Mouse (Mus musculus): ENCODE measurements at regions not wholly inside any gene's neighbourhood (a gene's known extent, or its start where the extent isn't known, plus 50 kb on each side); places are given as distances from the start of the nearest gene placed in this dataset.

DNA sequence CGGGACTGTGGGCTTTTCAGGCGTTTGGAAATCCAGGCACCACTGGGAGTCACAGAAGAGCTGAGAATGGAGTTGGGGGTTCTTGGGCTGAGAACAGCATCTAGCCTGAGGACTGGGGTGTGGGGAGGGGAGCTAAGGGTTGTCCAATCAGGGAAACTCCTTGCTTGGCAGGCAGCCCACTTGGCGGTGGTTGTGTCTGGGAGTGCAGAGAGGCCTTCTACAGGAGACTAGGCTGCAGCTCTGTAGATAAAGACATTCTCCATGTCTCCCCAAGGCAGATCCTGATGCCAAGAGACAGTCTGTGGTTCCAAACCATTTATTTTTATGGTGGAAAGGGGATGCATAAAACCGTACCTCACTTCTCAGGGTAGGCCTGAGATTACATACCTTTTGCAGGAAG, 774.6 kb downstream of the Brinp1 start:
- no peak for DNase-seq (ENCODE audit: low read depth, low spot score)

DNA sequence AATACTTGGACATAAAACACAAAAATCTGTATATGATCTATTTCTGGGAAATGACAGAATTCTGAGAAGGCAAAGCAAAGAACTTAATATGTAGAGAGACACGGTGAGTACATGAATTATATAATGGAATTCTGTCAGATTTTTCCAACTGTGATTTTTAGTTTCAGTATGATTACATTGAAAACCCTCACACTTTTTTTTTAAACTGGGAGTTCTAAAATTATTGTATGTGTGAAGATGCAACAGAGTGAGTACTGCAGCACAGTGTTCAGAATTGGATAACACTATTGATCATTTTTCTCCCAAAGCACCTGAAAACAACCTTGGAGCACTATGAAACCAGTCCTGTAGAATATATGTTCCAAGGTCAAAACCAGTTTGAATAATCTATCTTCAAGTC, 797.7 kb downstream of the Brinp1 start:
- no peak for DNase-seq (ENCODE audit: low read depth, low spot score)

DNA sequence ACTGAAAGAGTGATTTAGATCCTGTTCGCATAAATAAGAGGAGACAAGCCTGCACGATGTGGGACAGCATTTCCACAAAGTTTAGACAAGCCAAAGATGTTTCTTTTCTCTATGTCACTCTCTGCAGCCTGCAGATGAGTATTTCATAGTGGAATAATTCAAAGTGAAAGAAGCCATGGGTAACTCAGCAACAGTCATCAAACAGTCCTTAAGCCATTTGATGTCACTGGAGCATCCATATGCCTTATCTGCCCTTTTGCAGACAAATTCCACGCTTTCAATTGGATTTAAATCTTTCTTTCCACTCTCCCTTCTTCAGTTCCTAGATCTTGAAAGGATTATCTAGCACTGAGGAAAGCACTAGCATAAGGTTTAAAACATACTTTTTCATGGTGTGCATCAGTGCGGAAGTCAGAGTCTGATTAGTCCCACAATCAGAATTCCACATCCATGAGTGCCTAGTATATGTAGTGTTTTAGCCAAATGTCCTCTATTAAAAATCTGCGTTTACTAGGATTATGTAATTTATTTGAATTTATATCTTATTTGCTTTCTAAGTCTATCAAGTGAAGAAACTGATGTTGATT, 805.6 kb downstream of the Brinp1 start:
- DNase-seq (ENCODE audit: low read depth, low spot score) = no peak

DNA sequence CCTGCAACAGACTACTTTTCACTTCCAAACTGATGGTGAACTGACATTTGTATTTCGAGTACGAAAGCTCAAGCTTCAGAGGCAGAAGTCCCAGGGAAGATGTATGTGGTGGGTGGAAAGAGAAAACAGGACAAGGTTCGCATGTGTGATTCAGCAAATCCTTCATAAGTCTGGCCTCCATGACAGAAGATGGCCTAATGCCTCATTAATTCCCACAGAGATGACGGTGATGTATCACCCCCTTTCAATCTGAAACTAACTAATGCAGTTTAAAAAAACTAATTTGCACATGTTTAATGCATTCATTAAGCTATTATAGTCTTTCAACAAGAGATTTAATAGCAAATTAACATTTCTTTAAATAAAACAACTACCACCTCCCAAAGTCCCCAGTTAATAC, 826.1 kb downstream of the Brinp1 start:
- DNase-seq (ENCODE audit: low read depth, low spot score) = no peak

DNA sequence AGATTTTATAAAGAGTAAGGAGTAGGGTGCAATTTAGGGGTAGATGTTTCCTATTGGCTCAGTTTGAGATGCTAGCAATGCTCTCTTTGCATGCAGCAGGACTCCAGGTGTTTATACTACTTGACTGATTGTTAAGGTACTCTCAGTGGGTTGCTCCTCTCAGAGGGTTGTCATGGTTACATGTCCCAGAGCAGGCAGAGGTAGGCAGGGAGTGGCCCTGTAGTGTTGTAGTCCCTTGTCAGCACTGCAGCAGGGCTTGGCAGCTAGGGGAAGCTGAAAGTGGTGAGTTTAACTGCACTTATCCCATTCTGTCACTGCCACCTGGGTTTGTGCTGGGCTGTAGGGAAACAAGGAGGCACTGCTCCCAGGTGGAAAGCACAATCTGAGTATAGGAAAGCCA, 839.7 kb downstream of the Brinp1 start:
- DNase-seq (ENCODE audit: low read depth, low spot score) = no peak

DNA sequence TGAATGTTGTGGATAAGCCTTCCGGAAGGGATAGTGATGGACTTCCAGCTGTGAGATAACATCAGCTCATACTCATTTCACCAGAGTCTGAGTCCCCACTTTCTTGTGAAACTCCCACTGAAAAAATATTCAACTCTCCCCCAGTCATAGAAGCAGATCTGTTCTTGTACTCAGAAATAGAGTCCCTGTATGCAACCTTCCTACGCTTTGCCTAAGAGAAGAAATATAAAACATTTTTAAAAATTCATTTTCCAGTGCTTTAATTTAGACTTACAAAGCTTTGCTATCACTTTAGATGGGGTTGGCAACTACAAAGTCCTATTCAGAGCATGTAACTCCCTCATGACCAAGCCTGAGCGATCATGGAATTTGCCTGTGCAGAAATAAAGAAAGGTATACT, 868.9 kb downstream of the Brinp1 start:
- no peak for DNase-seq (ENCODE audit: low read depth, low spot score)

DNA sequence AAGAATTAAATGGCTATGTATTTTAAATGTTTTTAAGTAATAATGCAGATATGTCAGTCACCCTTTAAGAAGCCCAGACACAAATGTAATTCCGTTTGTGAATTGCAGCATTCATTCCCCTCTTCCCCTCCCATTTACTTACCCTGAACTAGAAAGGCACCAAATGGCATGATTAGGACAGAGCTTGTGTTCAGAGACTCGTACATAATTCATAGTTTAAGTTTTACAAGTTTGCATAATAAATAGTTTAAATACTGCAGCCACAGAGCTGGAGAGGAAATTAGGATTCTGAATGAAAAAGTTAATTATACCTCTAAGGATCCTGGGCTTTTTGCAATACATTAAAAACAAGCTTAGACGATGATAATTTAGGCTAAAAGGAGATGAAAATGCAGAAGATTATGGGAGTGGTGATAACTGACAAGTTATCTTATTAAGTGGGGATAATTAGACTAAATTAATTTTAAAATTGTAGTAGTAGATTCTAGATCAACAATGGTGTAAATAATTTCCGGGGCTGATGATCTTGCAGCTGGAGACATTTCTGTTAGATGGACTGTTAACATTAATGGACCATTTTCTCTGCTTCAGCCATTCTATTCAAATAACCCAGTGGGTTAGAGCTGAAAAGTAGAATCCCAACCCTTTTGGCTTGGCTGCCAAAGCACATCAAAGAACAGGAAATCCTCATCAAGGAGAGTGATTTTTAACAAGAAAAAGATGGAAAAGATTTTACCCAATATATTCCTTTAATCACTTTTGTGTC, 897.2 kb downstream of the Brinp1 start:
- DNase-seq (ENCODE audit: low read depth, low spot score) = no peak

DNA sequence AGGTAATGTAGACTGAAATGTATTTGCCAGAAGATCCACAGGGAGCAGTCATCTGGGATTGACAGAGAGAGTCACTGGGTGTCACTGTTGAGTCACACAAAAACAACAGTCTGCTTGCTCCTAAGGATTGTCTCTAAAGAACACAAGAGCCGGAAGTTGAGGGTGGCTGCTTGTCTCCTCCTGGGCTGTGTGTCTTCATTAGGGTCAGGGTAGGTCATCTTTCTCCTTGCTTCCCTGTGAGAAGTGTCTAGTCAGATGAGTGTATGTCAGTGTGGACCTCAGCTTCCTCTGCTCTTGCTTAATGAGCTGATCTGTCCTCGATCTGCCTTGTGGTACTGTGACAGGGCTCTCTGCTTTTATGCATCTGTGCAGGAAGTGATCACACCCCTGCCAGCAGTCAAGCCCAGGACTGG, 931.3 kb downstream of the Brinp1 start:
- DNase-seq (ENCODE audit: low read depth, low spot score) = peak; percentile 22

DNA sequence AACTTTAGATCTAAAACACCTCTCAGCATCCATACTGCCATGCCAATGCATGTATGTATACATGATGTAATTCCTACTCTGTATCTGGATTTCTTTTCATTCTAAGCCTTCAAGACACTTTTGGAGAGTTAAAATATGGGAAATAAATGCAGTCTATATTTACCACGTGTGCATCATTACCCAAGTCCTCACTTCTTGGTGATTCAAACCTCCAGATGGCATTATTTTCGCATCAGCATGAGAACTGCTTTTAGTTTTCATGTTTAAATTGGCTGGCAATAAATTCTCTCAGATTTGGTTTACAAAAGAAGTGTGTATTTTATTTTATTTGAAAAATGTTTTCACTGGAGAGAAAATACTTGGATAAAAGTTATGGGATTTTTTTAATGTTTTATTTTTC, 942.8 kb downstream of the Brinp1 start:
- no peak for DNase-seq (ENCODE audit: low read depth, low spot score)

DNA sequence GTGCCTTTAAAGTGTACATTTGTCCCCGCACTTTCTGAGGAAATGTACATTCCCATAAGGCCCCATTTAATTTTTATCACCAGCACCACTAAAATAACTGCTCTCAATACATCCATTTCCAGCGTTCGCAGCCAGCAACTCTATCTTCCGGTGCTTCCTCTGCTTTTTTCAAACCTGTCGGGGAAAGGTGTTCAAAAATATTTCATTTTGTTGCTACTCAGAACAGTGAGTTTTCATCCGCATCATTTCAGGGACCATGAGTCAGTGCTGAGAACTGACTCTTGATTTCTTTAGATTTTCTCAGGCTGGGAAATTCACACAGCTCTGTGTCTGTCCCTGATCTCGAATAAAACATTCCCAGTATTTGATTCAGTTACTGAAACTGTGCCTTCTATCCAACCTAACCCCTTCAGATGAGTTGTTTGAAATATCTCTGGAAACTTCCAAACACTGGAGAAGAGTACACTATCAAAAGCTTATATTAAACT, 959.4 kb downstream of the Brinp1 start:
- DNase-seq (ENCODE audit: low read depth, low spot score) = no peak

DNA sequence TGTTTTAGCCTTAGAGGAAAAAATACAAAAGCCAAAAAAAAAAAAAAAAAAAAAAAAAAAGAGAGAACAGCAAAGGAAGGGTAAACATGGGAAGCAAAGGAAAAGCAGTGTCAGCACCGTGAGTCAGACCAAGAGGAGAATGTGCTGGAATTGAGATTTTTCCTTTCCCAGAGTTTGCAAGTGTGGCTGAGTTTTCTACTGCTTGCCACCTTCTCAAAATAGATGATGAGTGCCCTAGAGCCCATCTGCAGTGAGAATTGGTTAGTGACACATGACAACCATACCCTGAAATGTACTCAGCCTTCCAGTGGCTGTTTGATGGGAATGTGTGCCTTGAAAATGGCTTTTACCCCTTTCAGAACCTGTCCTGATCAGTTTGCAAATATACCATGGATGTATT, 990.7 kb downstream of the Brinp1 start:
- DNase-seq (ENCODE audit: low read depth, low spot score) = no peak

DNA sequence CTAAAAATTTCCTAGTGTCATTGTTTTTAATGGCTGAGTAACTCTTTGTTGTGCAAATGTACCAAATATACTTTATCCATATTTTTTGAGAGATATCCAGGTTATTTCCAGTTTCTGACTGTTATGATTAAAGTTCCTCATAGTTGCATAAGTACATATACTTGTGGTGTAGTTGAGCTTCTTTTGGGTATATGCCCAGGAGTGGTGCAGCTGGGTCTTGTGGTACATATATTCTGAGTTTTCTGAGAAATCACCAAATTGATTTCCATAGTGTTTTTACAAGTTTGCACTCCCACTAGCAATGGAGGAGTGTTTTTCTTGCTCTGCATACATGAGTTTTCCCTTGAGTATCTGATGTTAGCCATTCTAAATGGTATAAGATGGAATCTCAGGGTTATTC, 1006.2 kb downstream of the Brinp1 start:
- DNase-seq (ENCODE audit: low read depth, low spot score) = no peak

DNA sequence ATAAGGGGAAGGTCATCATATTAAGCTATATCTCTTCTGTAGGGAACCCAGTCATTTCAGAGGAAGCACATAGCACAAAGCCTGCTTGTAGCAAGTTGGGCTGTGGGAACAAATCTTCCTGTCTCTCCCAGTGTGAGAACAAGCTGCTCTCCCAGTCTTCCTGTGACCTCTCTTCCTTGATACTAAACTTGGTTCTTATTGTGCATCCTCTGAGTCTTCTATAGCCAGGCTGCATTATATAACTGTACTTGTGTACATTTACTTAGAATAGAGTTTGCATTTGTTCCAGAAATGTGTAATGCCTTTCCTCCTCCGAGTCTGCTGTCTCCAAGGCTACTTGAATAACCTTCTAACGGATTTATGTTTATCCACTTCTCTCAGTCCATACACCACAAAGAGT, 1021.7 kb downstream of the Brinp1 start:
- no peak for DNase-seq (ENCODE audit: low read depth, low spot score)

DNA sequence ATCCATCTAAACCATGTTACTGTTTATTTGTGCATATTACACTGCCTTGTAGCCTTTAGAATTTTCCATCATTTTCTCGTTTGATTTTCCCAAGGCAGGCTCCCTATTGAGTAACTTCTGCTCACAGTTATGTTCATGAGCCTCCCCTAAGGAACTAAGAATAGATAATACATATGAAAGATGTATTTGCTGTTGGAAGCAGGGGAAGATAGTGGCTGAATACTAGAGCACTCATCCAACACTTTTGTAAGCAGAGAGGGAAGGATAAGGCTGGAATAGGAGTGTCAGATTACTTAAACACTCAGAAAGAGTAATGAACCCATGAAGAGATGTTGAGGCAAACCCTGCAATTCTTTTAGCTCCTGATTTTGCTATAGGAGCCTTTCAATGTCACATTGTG, 1055.1 kb downstream of the Brinp1 start:
- DNase-seq (ENCODE audit: low read depth, low spot score) = no peak

DNA sequence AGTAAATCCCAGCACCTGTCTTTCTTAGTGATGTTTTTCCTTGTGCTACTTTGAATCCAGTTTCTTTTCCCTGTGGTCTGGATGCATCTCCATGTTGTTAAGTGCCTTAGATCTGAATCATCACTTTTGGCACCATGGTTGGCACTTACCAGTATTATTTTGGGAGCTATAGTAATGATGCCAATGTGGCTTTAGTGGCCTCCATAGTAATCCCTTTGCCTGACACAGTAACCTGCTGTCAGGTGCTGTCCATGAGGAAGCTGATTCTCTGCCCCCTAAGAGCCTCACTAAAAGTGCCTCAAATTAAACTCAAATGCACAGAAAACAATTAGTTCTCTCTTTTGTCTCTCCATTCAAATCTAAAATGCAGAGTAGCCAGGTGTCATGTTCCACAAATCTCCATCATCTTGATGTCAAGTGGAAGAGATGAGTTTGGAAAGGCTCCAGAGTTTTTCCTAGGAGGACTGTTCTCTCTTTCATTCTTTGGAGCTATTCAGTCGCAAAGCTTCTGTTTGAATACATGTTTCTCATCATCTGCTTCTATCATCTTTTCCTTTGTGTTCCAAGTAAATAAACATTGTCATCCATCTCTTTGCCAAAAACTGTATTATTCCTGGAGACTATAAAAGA, 1062.1 kb downstream of the Brinp1 start:
- DNase-seq (ENCODE audit: low read depth, low spot score) = no peak

DNA sequence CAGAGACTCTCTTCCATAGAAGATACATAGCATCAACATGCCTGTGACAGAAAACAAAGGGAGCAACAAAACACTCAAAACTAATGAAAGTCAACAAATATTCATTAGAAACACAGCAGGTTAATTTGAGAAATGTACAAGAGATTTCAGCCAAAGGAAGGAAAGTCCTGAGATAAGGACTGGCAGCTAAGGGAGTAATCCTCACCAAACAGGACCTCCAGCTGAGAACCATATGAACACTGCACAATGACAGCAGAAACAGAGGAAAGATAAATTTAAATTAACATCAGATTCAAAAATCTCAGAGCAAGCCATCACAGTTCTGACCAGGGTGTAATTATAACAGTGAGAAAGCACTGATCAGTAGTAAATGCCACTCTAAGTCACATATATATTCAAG, 1060.6 kb downstream of the Tlr4 start:
- no peak for DNase-seq (ENCODE audit: low read depth, low spot score)

DNA sequence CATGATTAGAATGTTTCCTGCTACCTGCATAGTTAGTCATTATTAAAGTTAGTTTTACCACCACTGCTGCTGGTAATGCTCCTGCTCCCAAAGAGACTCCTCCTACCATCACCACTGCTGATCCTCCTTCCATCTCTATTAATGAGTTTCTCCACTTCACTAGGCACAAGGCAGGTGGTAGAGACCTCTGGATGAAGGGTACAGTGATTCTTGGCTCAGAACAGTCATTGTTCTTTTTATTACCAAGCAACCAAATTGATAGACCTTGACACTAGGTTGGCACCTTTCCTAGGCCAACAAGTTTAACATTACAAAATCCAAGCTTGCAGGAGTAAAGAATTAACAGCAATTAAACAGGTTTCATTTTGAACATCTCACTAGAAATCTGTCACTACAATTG, 1057.8 kb downstream of the Tlr4 start:
- no peak for DNase-seq (ENCODE audit: low read depth, low spot score)

DNA sequence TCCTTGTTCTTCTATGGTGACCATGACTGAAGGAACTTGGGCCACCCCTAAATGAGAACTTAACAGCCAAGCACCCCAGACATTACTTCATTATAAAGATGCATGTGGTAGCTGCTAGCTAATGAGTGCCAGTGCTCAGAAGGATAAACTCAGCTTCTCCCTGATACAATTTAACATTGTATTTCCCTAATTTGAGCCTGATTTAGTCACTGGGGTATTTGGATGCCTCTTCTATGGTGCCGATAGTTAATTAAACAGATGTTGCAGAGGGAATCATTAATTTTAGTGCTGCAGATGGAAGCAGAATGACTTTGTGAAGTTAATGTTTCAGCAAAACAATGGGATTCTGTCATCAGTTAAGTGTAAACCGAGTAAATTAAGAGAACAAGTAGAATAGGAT, 1034.8 kb downstream of the Tlr4 start:
- DNase-seq (ENCODE audit: low read depth, low spot score) = no peak

DNA sequence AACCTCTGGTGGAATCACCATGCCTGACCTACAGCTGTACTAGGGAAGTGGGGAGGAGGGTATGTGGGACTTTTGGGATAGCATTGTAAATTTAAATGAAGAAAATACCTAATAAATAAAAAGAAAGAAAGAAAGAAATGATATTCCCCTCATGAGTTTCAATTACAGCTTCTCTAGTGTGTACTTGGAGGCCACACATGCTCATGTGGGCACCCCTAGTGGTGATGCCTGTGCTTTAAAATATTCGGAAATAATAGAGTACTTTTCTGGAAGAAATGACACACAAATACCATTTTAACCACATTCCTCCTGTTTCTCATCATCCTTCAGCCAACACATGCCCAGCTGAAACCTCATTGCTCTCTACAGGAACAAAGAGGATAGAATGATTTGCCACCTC, 1034.4 kb downstream of the Tlr4 start:
- no peak for DNase-seq (ENCODE audit: low read depth, low spot score)

DNA sequence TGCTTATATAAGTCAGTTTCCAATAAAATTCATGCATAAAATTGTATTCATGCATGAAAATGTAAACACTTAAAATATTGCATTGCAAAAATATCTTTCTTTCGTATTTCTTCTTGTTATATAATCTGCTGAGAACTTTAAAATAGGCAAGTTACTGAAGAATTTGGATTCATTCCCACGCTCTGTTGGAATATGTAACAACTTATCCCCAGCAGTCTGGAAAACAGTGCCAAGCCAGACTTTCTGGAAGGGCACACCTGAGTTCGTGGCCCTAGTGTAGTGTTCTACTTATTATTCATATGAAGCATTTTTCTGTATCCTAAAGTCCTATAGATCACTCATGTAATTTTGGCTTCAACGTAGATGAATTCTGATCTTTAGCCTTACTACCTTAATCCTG, 1025.6 kb downstream of the Tlr4 start:
- no peak for DNase-seq (ENCODE audit: low read depth, low spot score)

DNA sequence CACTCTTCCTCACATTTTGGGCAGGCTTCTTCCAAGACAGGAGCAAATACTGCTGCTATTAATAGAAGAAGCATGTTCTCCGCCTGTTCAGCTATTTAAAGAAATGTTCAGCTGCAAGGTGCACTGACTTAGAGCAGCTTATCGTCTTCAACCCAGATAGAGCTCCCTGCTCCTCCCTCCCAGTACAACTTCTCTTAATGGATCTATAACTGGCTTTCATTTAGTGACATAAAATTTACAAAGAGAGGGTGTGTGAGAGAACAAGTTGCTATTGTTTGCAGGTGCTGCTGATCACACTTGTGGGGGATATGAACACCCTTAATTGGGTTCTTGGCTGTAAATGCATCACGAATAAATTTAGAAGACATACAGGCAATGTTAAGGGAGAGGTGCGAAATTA, 1006.0 kb downstream of the Tlr4 start:
- DNase-seq (ENCODE audit: low read depth, low spot score) = no peak

DNA sequence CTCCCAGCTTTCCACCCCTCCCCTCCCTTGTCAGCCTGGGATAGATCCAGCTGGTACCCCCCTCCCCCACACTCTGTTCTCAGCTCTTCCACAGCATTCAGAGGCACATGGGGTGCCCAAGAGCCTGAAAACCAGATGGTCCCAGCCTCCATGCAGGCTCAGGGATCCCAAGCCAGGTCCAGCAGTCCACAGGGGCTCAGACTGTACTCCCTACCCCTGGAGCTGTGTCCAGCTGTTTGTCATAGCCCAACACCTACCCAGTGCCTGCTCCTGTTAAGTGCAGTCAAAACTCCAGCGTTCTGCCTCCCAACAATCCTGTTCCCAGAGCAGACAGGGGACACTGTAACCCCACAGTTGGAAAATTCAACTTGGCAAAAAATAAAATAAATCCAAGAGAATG, 998.1 kb downstream of the Tlr4 start:
- DNase-seq (ENCODE audit: low read depth, low spot score) = no peak

DNA sequence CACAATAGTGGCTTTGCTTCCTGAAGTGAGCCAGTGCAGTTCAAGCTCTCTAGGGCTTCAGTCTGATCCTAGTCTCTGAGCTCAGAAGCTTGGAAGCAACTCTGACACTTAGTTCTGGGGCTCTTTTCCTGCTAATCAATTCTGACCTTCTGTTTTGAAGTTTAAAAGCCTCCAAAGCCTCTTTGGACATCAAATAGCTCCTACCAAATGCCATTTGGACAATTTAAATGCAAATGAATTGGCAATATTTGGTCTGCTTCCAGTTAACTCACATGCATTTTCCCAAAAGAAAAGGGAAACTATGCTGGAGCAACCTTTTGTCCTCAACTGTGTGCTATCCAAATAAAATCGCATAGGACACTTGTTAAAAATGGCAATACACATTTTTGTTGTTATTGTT, 968.7 kb downstream of the Tlr4 start:
- DNase-seq (ENCODE audit: low read depth, low spot score) = no peak

Data from retina, adult 2 months (tissue).